Mouse (Mus musculus): ENCODE results near the gene Stox2. TPM values are rescaled to one million over a fixed set of nuclear protein-coding genes. Genes with fewer than 3 reads are reported as not detected.

Stox2 gene
- polyA plus RNA-seq, 1 experiment from 2014 or later: 7.4 TPM

DNA sequence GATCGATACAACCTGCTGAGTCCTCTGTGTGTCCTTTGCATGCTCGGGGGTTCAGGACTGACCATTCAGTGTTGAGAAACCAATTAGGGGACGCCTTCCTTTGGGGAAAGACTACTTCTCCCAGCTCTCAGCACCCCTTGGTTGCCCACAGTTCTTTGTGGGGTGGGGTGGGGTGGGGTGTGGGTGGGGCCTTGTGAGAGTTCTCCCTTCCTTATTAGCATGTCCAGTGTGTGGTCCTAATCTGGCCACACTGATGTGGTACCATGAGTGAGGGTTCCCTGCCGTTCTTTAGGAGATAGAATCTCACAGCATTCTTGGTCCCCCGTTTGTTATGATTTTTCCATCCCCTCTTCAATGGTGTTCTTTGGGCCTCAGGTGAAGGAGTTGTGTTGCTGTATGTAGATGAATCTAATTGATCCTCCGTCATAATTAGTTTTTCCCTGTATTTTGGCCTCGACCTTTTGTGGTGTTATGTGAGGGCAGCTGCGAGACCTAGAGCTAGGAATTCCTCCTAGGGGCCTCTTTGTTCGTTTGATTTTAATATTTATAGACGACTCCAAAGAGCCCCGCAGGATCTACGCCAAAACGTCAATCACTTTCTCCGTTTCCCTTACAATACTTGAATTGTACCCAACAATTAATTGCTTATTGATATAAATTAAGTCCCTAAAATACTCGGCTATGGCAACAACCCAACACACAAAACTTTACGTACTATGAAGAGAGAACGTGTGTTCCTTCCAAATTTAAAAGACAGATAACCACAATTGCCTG lies 182.9 kb downstream of the Stox2 start:
- no peak overlapping the region for H3K4me2 ChIP-seq (replicated peaks; ENCODE audit: low read depth, low read length)
- TF ChIP-seq CTCF (IDR thresholded peaks at IDR 0.05) (no peak), EP300 (IDR thresholded peaks at IDR 0.05) (no peak)
- no peak overlapping the region for H3K27ac ChIP-seq (ENCODE audit: low read length)
- DNase-seq (ENCODE audit: low spot score) (no peak), ATAC-seq (no peak)
- H3K36me3 ChIP-seq (ENCODE audit: insufficient read depth, low read length): no peaks in the 10 kb centered on the region
- no peak overlapping the region for H3K4me3 ChIP-seq (ENCODE audit: low read depth, low read length)
- no peaks in the 10 kb centered on the region for H3K9me3 ChIP-seq (ENCODE audit: low read length)
- H3K27me3 ChIP-seq (replicated peaks; ENCODE audit: insufficient read depth, low read length): no peaks in the 10 kb centered on the region
- H3K9ac ChIP-seq (replicated peaks; ENCODE audit: low read depth): no peak overlapping the region
- no peaks in the 10 kb centered on the region for H3K4me1 ChIP-seq (ENCODE audit: insufficient read depth, low read depth, low read length)
- 79% methylated on average over 17 of the region's 17 CpGs for WGBS

DNA sequence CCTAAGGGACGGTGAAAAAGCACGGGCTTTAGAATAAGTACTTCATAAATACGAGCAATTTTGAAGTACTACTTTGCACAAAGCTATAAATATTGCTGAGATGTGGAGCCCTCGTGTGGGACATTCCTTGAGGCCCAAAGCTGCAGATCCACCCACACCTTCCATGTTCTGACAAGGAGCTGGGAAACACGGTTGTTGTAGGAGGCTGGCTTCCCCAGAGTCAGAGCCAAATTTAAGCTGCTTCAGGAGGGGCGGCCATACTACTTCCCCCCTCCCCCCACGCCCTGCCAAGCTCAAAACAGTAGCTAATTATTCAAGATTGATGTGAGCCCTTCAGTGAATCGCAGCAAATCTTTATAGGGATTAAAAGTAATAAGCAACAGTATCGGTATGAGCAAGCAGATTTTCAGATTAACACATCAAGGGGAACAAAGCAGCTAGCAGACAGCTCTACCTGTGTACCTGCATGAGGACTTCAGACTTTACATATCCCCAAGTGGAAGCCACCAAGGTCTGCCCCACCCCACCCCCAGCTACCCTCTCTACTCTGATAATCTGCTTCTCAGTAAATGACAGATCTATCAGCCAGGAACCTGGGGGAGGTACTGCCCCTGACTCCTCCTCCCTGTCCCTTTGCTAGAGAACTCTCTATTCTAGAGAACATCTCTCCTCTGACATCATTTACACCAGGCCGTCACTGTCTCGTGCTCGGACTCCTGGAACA lies 185.2 kb downstream of the Stox2 start:
- TF ChIP-seq CTCF (IDR thresholded peaks at IDR 0.05): no peak
- TF ChIP-seq EP300 (IDR thresholded peaks at IDR 0.05): no peak
- Histone ChIP-seq H3K4me1 (ENCODE audit: insufficient read depth, low read depth, low read length) (no peaks in the 10 kb centered on the region), H3K4me2 (replicated peaks; ENCODE audit: low read depth, low read length) (no peak overlapping the region), H3K27me3 (replicated peaks; ENCODE audit: insufficient read depth, low read length) (no peaks in the 10 kb centered on the region), H3K27ac (ENCODE audit: low read length) (no peak overlapping the region), H3K9me3 (ENCODE audit: low read length) (no peaks in the 10 kb centered on the region), H3K9ac (replicated peaks; ENCODE audit: low read depth) (no peak overlapping the region), H3K4me3 (ENCODE audit: low read depth, low read length) (no peak overlapping the region), H3K36me3 (ENCODE audit: insufficient read depth, low read length) (no peaks in the 10 kb centered on the region)
- no peak for DNase-seq (ENCODE audit: low spot score)
- no peak for ATAC-seq
- WGBS: 49% methylated on average over 12 of the region's 12 CpGs

DNA sequence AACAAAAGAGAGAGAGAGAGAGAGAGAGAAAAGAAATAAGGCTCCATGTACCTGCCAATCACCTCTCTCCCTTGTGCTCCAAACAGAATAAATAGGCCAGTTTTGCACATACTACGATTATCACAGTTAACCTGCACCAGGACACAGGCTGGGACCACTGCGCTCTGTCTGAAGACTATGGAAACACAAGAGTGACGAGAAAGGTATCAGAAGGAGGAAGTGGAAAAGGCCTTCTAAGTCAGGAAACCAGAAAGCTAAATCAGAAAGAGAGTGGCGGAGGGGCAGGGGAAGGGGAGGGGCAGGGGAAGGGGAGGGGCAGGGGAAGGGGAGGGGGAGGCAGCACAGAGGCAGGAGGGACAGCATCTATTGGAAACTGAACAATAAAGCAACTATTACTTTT lies 195.3 kb downstream of the Stox2 start:
- ATAC-seq: no peak
- H3K9me3 ChIP-seq (ENCODE audit: low read length): no peaks in the 10 kb centered on the region
- no peak for DNase-seq (ENCODE audit: low spot score)
- H3K27ac ChIP-seq (ENCODE audit: low read length): no peak overlapping the region
- no peaks in the 10 kb centered on the region for H3K27me3 ChIP-seq (replicated peaks; ENCODE audit: insufficient read depth, low read length)
- TF ChIP-seq EP300 (IDR thresholded peaks at IDR 0.05) (no peak), CTCF (IDR thresholded peaks at IDR 0.05) (no peak)
- H3K4me3 ChIP-seq (ENCODE audit: low read depth, low read length): no peak overlapping the region
- no peaks in the 10 kb centered on the region for H3K36me3 ChIP-seq (ENCODE audit: insufficient read depth, low read length)
- no peak overlapping the region for H3K4me2 ChIP-seq (replicated peaks; ENCODE audit: low read depth, low read length)
- no peaks in the 10 kb centered on the region for H3K4me1 ChIP-seq (ENCODE audit: insufficient read depth, low read depth, low read length)
- 68% methylated on average over 4 of the region's 4 CpGs for WGBS
- H3K9ac ChIP-seq (replicated peaks; ENCODE audit: low read depth): no peak overlapping the region

DNA sequence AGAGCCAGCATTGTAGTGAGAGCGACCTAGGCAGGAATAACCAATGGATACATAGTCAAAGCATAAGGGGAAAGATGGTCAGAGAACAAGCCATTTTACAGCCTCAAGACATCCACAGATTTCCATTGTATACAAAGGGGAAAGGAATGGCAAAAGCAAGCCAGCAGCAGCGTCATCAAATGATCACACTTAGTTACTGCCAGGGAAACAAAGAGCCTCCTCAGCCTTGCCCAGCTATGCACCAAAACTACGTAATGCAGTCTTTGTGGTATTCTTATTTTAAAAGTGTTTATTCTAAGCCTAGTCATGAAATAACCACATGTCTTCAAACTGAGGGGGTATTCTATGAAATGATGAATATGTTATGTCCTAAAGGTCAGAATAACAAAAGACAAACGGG lies 201.0 kb downstream of the Stox2 start:
- no peak overlapping the region for H3K4me3 ChIP-seq (ENCODE audit: low read depth, low read length)
- peak overlapping the region; percentile 72; the same call in 1 of the 2 replicates for H3K27ac ChIP-seq (ENCODE audit: low read length)
- H3K9me3 ChIP-seq (ENCODE audit: low read length): no peaks in the 10 kb centered on the region
- TF ChIP-seq CTCF (IDR thresholded peaks at IDR 0.05): no peak
- peak; percentile 51; the same call in 1 of the 2 replicates for TF ChIP-seq EP300 (IDR thresholded peaks at IDR 0.05)
- DNase-seq (ENCODE audit: low spot score) (peak; percentile 82), ATAC-seq (peak; percentile 53)
- no peaks in the 10 kb centered on the region for H3K27me3 ChIP-seq (replicated peaks; ENCODE audit: insufficient read depth, low read length)
- peaks cover 4% of the 10 kb centered on the region; the same call in 1 of the 2 replicates for H3K4me1 ChIP-seq (ENCODE audit: insufficient read depth, low read depth, low read length)
- H3K9ac ChIP-seq (replicated peaks; ENCODE audit: low read depth): no peak overlapping the region
- 50% methylated on average over 4 of the region's 4 CpGs for WGBS
- no peak overlapping the region for H3K4me2 ChIP-seq (replicated peaks; ENCODE audit: low read depth, low read length)
- no peaks in the 10 kb centered on the region for H3K36me3 ChIP-seq (ENCODE audit: insufficient read depth, low read length)

DNA sequence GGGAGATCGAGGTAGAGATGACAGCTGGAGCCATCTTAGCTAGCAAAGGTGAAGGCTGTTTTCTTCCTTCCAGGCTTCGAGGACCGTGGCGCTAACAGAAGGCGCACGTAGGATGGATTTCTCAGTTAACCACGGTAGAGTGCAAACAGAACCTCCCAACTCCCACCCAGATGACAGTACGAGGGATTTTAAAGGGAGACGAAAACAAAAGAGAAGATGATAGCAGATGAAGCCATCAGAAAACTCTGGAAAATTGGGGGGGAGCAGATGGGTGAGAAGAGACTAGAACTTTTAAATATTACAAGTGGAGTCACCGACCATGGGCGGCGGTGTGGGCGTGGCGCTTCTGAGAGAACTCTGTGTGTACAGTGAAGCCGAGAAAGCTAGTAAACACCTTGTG lies 202.0 kb downstream of the Stox2 start:
- no peak for DNase-seq (ENCODE audit: low spot score)
- no peak for ATAC-seq
- H3K27me3 ChIP-seq (replicated peaks; ENCODE audit: insufficient read depth, low read length): no peaks in the 10 kb centered on the region
- H3K4me1 ChIP-seq (ENCODE audit: insufficient read depth, low read depth, low read length): peaks cover 4% of the 10 kb centered on the region; the same call in 1 of the 2 replicates
- WGBS: 85% methylated on average over 15 of the region's 15 CpGs
- TF ChIP-seq CTCF (IDR thresholded peaks at IDR 0.05) (no peak), EP300 (IDR thresholded peaks at IDR 0.05) (no peak)
- H3K9ac ChIP-seq (replicated peaks; ENCODE audit: low read depth): no peak overlapping the region
- H3K4me2 ChIP-seq (replicated peaks; ENCODE audit: low read depth, low read length): no peak overlapping the region
- H3K4me3 ChIP-seq (ENCODE audit: low read depth, low read length): no peak overlapping the region
- H3K27ac ChIP-seq (ENCODE audit: low read length): peak overlapping the region; percentile 72
- H3K36me3 ChIP-seq (ENCODE audit: insufficient read depth, low read length): no peaks in the 10 kb centered on the region
- no peaks in the 10 kb centered on the region for H3K9me3 ChIP-seq (ENCODE audit: low read length)

DNA sequence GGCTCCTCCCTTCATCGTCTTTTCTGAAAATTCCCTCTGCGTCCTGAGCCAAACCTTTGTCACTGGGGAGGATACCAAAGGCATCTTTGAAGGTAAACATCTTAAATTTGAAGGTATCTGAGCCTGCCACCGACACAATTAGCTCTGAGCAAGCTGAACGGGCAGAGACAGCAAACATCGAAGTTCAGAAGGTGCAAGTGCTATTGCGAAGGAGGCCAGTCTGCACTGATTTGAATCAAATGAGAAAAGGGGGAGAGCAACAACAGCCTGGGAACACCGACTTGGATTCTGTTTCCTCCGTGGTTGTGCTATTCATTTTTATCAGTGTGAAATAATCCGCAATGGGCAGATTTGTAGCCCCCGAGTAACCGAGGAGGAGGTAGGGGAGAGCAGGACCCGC lies 202.5 kb downstream of the Stox2 start:
- H3K9me3 ChIP-seq (ENCODE audit: low read length): no peaks in the 10 kb centered on the region
- H3K4me2 ChIP-seq (replicated peaks; ENCODE audit: low read depth, low read length): peak overlapping the region; percentile 56; the same call in 1 of the 2 replicates
- H3K4me1 ChIP-seq (ENCODE audit: insufficient read depth, low read depth, low read length): peaks cover 4% of the 10 kb centered on the region; the same call in 1 of the 2 replicates
- peak overlapping the region; percentile 72 for H3K27ac ChIP-seq (ENCODE audit: low read length)
- no peak overlapping the region for H3K4me3 ChIP-seq (ENCODE audit: low read depth, low read length)
- H3K36me3 ChIP-seq (ENCODE audit: insufficient read depth, low read length): no peaks in the 10 kb centered on the region
- DNase-seq (ENCODE audit: low spot score): peak; percentile 21
- TF ChIP-seq EP300 (IDR thresholded peaks at IDR 0.05): no peak
- TF ChIP-seq CTCF (IDR thresholded peaks at IDR 0.05): no peak
- H3K9ac ChIP-seq (replicated peaks; ENCODE audit: low read depth): no peak overlapping the region
- 59% methylated on average over 12 of the region's 12 CpGs for WGBS
- no peak for ATAC-seq
- H3K27me3 ChIP-seq (replicated peaks; ENCODE audit: insufficient read depth, low read length): no peaks in the 10 kb centered on the region

Data from lung, postnatal 0 days (tissue).